Mouse (Mus musculus) frontal cortex, adult 2 months (tissue): ENCODE measurements around the gene Arrdc2. TPM values are rescaled to one million over a fixed set of nuclear protein-coding genes. Genes with fewer than 3 reads are reported as not detected.

Source experiments
- DNase-seq, 2 experiments: peaks; one replicate each; pipeline ENCODE4 v3.0.0; 2022; ENCODE audit warnings: low spot score in 1 of 2; ENCODE audit errors: extremely low spot score in 1 of 2
- polyA plus RNA-seq: library from polyadenylated mRNA; depleted of rRNA; stranded (reverse); fragments of >200 nt; gene quantifications from 2 replicates; pipeline ENCODE4 v1.2.3, GENCODE M21; 2012

Arrdc2 gene
- polyA plus RNA-seq, 1 experiment, result 24.6 TPM

GRCm38 (mm10) chr8:70810962-70811680 is 28.4 kb downstream of the Arrdc2 start:
- DNase-seq, result no peak

GRCm38 (mm10) chr8:70808955-70809701 is 30.4 kb downstream of the Arrdc2 start:
- DNase-seq, result no peak

- DNase-seq, result no peak
These were observed 31.3 kb downstream of the Arrdc2 start, which contains the start of gene Il12rb1 for GRCm38 (mm10) chr8:70808239-70808638. Gene Il12rb1, plus strand, starts transcription at chr8:70808449.

GRCm38 (mm10) chr8:70807304-70807703 is 32.2 kb downstream of the Arrdc2 start:
- no peak for DNase-seq

- no peak for DNase-seq
These were observed 33.0 kb downstream of the Arrdc2 start for GRCm38 (mm10) chr8:70806541-70806940.

GRCm38 (mm10) chr8:70804481-70805206 is 34.9 kb downstream of the Arrdc2 start, which contains the start of gene Mast3:
Gene Mast3, minus strand, starts transcription at chr8:70805054.
- DNase-seq, result peak in 1 of 2 experiments; percentile 85

- peak in 1 of 2 experiments; percentile 88 for DNase-seq
These were observed 35.6 kb downstream of the Arrdc2 start for GRCm38 (mm10) chr8:70803761-70804480.

- no peak for DNase-seq
These were observed 36.6 kb downstream of the Arrdc2 start for GRCm38 (mm10) chr8:70802786-70803510.

- no peak for DNase-seq
These were observed 37.7 kb downstream of the Arrdc2 start for GRCm38 (mm10) chr8:70801830-70802229.

GRCm38 (mm10) chr8:70801156-70801555 is 38.4 kb downstream of the Arrdc2 start:
- peak in 1 of 2 experiments; percentile 87 for DNase-seq

GRCm38 (mm10) chr8:70800648-70801047 is 38.9 kb downstream of the Arrdc2 start:
- DNase-seq, result peak in 1 of 2 experiments; percentile 77

- DNase-seq, result peak in 1 of 2 experiments; percentile 63
These were observed 41.2 kb downstream of the Arrdc2 start for GRCm38 (mm10) chr8:70798281-70798680.

- peak; percentile 89 to 91 for DNase-seq
These were observed 42.1 kb downstream of the Arrdc2 start for GRCm38 (mm10) chr8:70797081-70798070.

GRCm38 (mm10) chr8:70796403-70797080 is 43.0 kb downstream of the Arrdc2 start:
- no peak for DNase-seq

- no peak for DNase-seq
These were observed 44.1 kb downstream of the Arrdc2 start for GRCm38 (mm10) chr8:70795370-70795769.

GRCm38 (mm10) chr8:70794215-70794614 is 45.3 kb downstream of the Arrdc2 start:
- no peak for DNase-seq

- no peak for DNase-seq
These were observed 46.8 kb downstream of the Arrdc2 start for GRCm38 (mm10) chr8:70792700-70793099.
